Comparison of ENCODE assay signal across 7 mouse cellular contexts in genomic region chr11:3193363-3193762, GRCm38 (mm10). TPM values are rescaled to one million over a fixed set of nuclear protein-coding genes. Genes with fewer than 3 reads are reported as not detected.
DNase-seq lines count a peak whose midpoint lies in the region; ATAC-seq and TF ChIP-seq lines count a peak whose summit lies in the region.

TSS of gene Sfi1 (minus strand) at chr11:3193463.

- H3K9me3 ChIP-seq in limb, embryonic 10.5 days (replicated peaks) = no peaks in the 10 kb centered on the region

- H3K4me1 ChIP-seq in limb, embryonic 10.5 days = no peaks in the 10 kb centered on the region

- DNase-seq in left cerebral cortex, adult 2 months (ENCODE audit: extremely low spot score in 1 of 2, low spot score in 2 of 2) = no peak
- no peak for DNase-seq in left cerebral cortex, adult 11 months (ENCODE audit: low spot score)
- DNase-seq in adrenal gland, postnatal 25 days = no peak
- no peak for DNase-seq in limb, embryonic 10.5 days (ENCODE audit: low spot score)
- DNase-seq in ovary, adult 18-20 months (ENCODE audit: low spot score) = no peak
- no peak for DNase-seq in right cerebral cortex, postnatal 14 days

- TF ChIP-seq CTCF in left cerebral cortex, adult 2 months (IDR thresholded peaks at IDR 0.05) = no peak

- intact Hi-C loops in left cerebral cortex, adult 2 months (cut with DNase I) = no loop called here

- H3K27me3 ChIP-seq in limb, embryonic 10.5 days (ENCODE audit: low read depth, poor library complexity, severe bottlenecking) = no peaks in the 10 kb centered on the region

- H3K36me3 ChIP-seq in limb, embryonic 10.5 days = no peaks in the 10 kb centered on the region

- no peak for ATAC-seq in granulocyte monocyte progenitor cell, adult 5-6 weeks (replicated peaks; ENCODE audit: poor library complexity, severe bottlenecking)

- 87% methylated on average over 25 of the region's 25 CpGs for WGBS in limb, embryonic 10.5 days

- H3K4me3 ChIP-seq in left cerebral cortex, adult 2 months = no peak within 1 kb of the TSS
- no peak within 1 kb of the TSS for H3K4me3 ChIP-seq in limb, embryonic 10.5 days

- no peak within 1 kb of the TSS for H3K27ac ChIP-seq in left cerebral cortex, adult 2 months
- no peak within 1 kb of the TSS for H3K27ac ChIP-seq in limb, embryonic 10.5 days

RNA-seq across cellular contexts. Expression of gene Sfi1, which starts in this region (rescaled TPM):
- 10 to 100 TPM; 73.5 to 78.7 TPM for total RNA-seq in left cerebral cortex, adult 2 months (2021)
- total RNA-seq in adrenal gland, postnatal 25 days (2021) = 92.1 and 96.9 TPM in 2 replicates
- 10.4 and 12.3 TPM in 2 replicates for total RNA-seq in granulocyte monocyte progenitor cell, adult 5-6 weeks (2014; fragmentation: Nextera tagmentation)
- 8.0 and 18.0 TPM in 2 replicates for total RNA-seq in granulocyte monocyte progenitor cell, adult 5-6 weeks (2017)
- 11.0 and 14.3 TPM in 2 replicates for polyA plus RNA-seq in limb, embryonic 10.5 days (2016; fragmentation: Nextera tagmentation; extraction: Ambion mirVana)
